Mouse (Mus musculus) olfactory bulb, adult 2 months (tissue): Measurements from ENCODE around the gene Parvb.

Source experiments
- CTCF ChIP-seq: fragments of 200-500 bp; IDR thresholded peaks from 2 replicates; pipeline ENCODE4 v1.5.1; 2012; ENCODE audit warnings: low read depth, mild to moderate bottlenecking, low read length, moderate library complexity; ENCODE audit not compliant: insufficient read depth
- POLR2A ChIP-seq: fragments of 200-500 bp; IDR thresholded peaks from 2 replicates; pipeline ENCODE4 v1.6.1; 2012; ENCODE audit warnings: mild to moderate bottlenecking, low read depth, low read length, moderate library complexity; ENCODE audit not compliant: insufficient read depth

- TF ChIP-seq POLR2A (no peak), CTCF (no peak)
Observed at GRCm38 (mm10) chr15:84256864-84257263, 25.0 kb downstream of the Parvb start.
